7 mouse cellular contexts compared by ENCODE assay signal in the genomic region with DNA sequence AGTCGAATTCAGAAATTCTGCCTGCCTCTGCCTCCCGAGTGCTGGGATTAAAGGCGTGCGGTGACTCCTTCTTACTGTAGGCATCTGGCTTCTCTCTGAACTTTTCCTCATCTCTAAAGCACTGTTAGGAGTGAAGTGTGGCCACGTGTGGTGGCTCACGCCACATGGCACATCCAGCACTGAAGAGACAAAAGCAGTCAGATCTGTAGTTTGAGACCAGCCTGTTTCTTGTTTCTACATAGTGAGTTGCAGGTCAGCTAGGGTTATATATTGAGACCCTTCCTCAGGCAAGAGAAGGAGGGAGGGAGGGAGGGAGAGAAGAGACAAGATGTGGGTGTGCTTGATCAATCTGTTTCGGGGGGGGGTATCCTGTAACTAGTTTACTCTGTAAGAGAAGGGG. TPM values are rescaled to one million over a fixed set of nuclear protein-coding genes. Genes with fewer than 3 reads are reported as not detected.
DNase-seq lines count a peak whose midpoint lies in the region; ATAC-seq and TF ChIP-seq lines count a peak whose summit lies in the region.

A gene (minus strand): TSS at position 101 of the 400 bp plus-strand sequence.

- peak within 1 kb of the TSS; percentile 95 for H3K27ac ChIP-seq in testis, adult 2 months (ENCODE audit: control insufficient read depth, insufficient read depth, low read depth, low read length)
- H3K27ac ChIP-seq in limb, embryonic 14.5 days (replicated peaks; ENCODE audit: low read depth, low read length) = no peak within 1 kb of the TSS
- H3K27ac ChIP-seq in stomach, postnatal 0 days (replicated peaks) = no peak within 1 kb of the TSS

- intact Hi-C loops in heart, postnatal 36 days (cut with DNase I) = no loop called here

- H3K9me3 ChIP-seq in erythroblast, embryonic 14.5 days (ENCODE audit: control insufficient read depth, low read length) = no peaks in the 10 kb centered on the region
- H3K9me3 ChIP-seq in limb, embryonic 14.5 days (ENCODE audit: control insufficient read depth, low read length) = no peaks in the 10 kb centered on the region
- no peaks in the 10 kb centered on the region for H3K9me3 ChIP-seq in stomach, postnatal 0 days (ENCODE audit: control insufficient read depth, low read length)

- WGBS in limb, embryonic 14.5 days = 84% methylated on average over 7 of the region's 7 CpGs
- WGBS in stomach, postnatal 0 days = 78% methylated on average over 7 of the region's 7 CpGs

- H3K27me3 ChIP-seq in testis, adult 2 months (ENCODE audit: control insufficient read depth, insufficient read depth, low read length) = no peaks in the 10 kb centered on the region
- H3K27me3 ChIP-seq in erythroblast, embryonic 14.5 days (ENCODE audit: control insufficient read depth) = no peaks in the 10 kb centered on the region
- no peaks in the 10 kb centered on the region for H3K27me3 ChIP-seq in limb, embryonic 14.5 days (ENCODE audit: control insufficient read depth, insufficient read depth, low read length)
- no peaks in the 10 kb centered on the region for H3K27me3 ChIP-seq in stomach, postnatal 0 days (ENCODE audit: control insufficient read depth, insufficient read depth, low read length)

- no peak for DNase-seq in testis, postnatal 10 days (ENCODE audit: low spot score)
- no peak for DNase-seq in heart, postnatal 36 days
- no peak for DNase-seq in limb, embryonic 14.5 days (ENCODE audit: low spot score)
- no peak for DNase-seq in stomach, postnatal 0 days (ENCODE audit: low spot score)

- TF ChIP-seq EP300 in stomach, postnatal 0 days (optimal IDR thresholded peaks at IDR 0.05) = no peak

- peak within 1 kb of the TSS; percentile 91 for H3K4me3 ChIP-seq in testis, adult 2 months (ENCODE audit: control insufficient read depth, low read depth, low read length)
- H3K4me3 ChIP-seq in erythroblast, embryonic 14.5 days (replicated peaks) = peak within 1 kb of the TSS; percentile 62
- H3K4me3 ChIP-seq in limb, embryonic 14.5 days (replicated peaks; ENCODE audit: low read length) = peak within 1 kb of the TSS; percentile 45
- peak within 1 kb of the TSS; percentile 38 for H3K4me3 ChIP-seq in stomach, postnatal 0 days (ENCODE audit: low read depth, low read length)

- H3K9ac ChIP-seq in limb, embryonic 14.5 days (ENCODE audit: low read depth, low read length, severe bottlenecking) = no peak within 1 kb of the TSS
- H3K9ac ChIP-seq in stomach, postnatal 0 days (ENCODE audit: low read length) = peak within 1 kb of the TSS; percentile 41; the same call in 1 of the 2 replicates

- TF ChIP-seq POLR2A in testis, adult 2 months (IDR thresholded peaks at IDR 0.05; ENCODE audit: control insufficient read depth, low read depth, low read length) = no peak
- no peak for TF ChIP-seq POLR2A in limb, embryonic 14.5 days (IDR thresholded peaks at IDR 0.05; ENCODE audit: borderline replicate concordance, extremely low read depth, insufficient read depth, insufficient read length)

- ATAC-seq in limb, embryonic 14.5 days (ENCODE audit: low FRiP score, low read depth) = no peak
- no peak for ATAC-seq in stomach, postnatal 0 days (ENCODE audit: low FRiP score, low TSS enrichment)
- ATAC-seq in cerebellum, adult (ENCODE audit: insufficient number of reproducible peaks, low FRiP score, low TSS enrichment) = no peak

- H3K36me3 ChIP-seq in testis, adult 2 months (ENCODE audit: control insufficient read depth, insufficient read depth, low read length) = peaks cover 2% of the 10 kb centered on the region; the same call in 1 of the 2 replicates
- no peaks in the 10 kb centered on the region for H3K36me3 ChIP-seq in erythroblast, embryonic 14.5 days (ENCODE audit: control insufficient read depth)
- H3K36me3 ChIP-seq in limb, embryonic 14.5 days (ENCODE audit: control insufficient read depth, insufficient read depth, low read length) = no peaks in the 10 kb centered on the region
- H3K36me3 ChIP-seq in stomach, postnatal 0 days (ENCODE audit: control insufficient read depth, insufficient read depth, low read length) = no peaks in the 10 kb centered on the region

- TF ChIP-seq CTCF in testis, adult 2 months (IDR thresholded peaks at IDR 0.05; ENCODE audit: control insufficient read depth, insufficient read depth, insufficient replicate concordance, low read depth, low read length) = no peak
- no peak for TF ChIP-seq CTCF in stomach, postnatal 0 days (IDR thresholded peaks at IDR 0.05; ENCODE audit: low read depth)

- peaks cover 22% of the 10 kb centered on the region for H3K4me1 ChIP-seq in testis, adult 2 months (ENCODE audit: control insufficient read depth, insufficient read depth, low read length)
- H3K4me1 ChIP-seq in erythroblast, embryonic 14.5 days (ENCODE audit: control insufficient read depth) = peaks cover 37% of the 10 kb centered on the region
- peaks cover 4% of the 10 kb centered on the region; the same call in 1 of the 2 replicates for H3K4me1 ChIP-seq in limb, embryonic 14.5 days (ENCODE audit: control insufficient read depth, insufficient read depth, low read length)
- 0 out of 2 replicates have a peak, but pooled peaks cover 3% of the 10 kb centered on the region for H3K4me1 ChIP-seq in stomach, postnatal 0 days (replicated peaks; ENCODE audit: control insufficient read depth, insufficient read depth)

- peak within 1 kb of the TSS; percentile 59 for H3K4me2 ChIP-seq in limb, embryonic 14.5 days (replicated peaks; ENCODE audit: low read depth, low read length, severe bottlenecking)
- peak within 1 kb of the TSS; percentile 65 for H3K4me2 ChIP-seq in stomach, postnatal 0 days (replicated peaks; ENCODE audit: low read depth)

RNA-seq across cellular contexts. Expression of the gene that starts here (rescaled TPM):
- polyA plus RNA-seq in testis, adult 2 months (2012; rRNA removed) = 1,176 and 1,231 TPM in 2 replicates
- polyA plus RNA-seq in erythroblast, embryonic 14.5 days (2012) = 0.13 and 0.15 TPM in 2 replicates
- total RNA-seq in heart, postnatal 36 days (2021) = 10 to 100 TPM; 78.9 to 97.0 TPM
- 42.8 and 46.7 TPM in 2 replicates for polyA plus RNA-seq in limb, embryonic 14.5 days (2012; rRNA removed)
- 43.4 and 46.3 TPM in 2 replicates for polyA plus RNA-seq in limb, embryonic 14.5 days (2014; fragmentation: Nextera tagmentation; extraction: Ambion mirVana)
- polyA plus RNA-seq in stomach, postnatal 0 days (2015; fragmentation: Nextera tagmentation; extraction: Ambion mirVana) = 34.8 and 35.1 TPM in 2 replicates

Comparison
In these comparisons a context has a peak if more than half of its experiments do, and no peak if none do; other contexts are left out.
1. RNA of the gene that starts here (polyA plus RNA-seq): 1,176 to 1,231 TPM in testis, adult 2 months, 42.8 to 46.7 TPM in limb, embryonic 14.5 days and 34.8 to 35.1 TPM in stomach, postnatal 0 days; 0.13 to 0.15 TPM in erythroblast, embryonic 14.5 days; every median in the first group is over 10 times any median in the second.
2. RNA of the gene that starts here (polyA plus RNA-seq): 1,176 to 1,231 TPM in testis, adult 2 months; 42.8 to 46.7 TPM in limb, embryonic 14.5 days and 34.8 to 35.1 TPM in stomach, postnatal 0 days; every median in the first group is over 10 times any median in the second.
3. H3K4me3 ChIP-seq: peak in every context shown above with its lines; median percentile 91 in testis, adult 2 months; 62 in erythroblast, embryonic 14.5 days; 45 in limb, embryonic 14.5 days; 38 in stomach, postnatal 0 days.